Mouse (Mus musculus) layer of hippocampus, adult 9-10 months (tissue): ENCODE measurements at regions not wholly inside any gene's neighbourhood (a gene's known extent, or its start where the extent isn't known, plus 50 kb on each side); places are given as distances from the start of the nearest gene placed in this dataset.

Experiments used
- DNase-seq: peaks from one replicate; pipeline ENCODE4 v3.0.0; 2022; ENCODE audit warnings: low spot score

DNA sequence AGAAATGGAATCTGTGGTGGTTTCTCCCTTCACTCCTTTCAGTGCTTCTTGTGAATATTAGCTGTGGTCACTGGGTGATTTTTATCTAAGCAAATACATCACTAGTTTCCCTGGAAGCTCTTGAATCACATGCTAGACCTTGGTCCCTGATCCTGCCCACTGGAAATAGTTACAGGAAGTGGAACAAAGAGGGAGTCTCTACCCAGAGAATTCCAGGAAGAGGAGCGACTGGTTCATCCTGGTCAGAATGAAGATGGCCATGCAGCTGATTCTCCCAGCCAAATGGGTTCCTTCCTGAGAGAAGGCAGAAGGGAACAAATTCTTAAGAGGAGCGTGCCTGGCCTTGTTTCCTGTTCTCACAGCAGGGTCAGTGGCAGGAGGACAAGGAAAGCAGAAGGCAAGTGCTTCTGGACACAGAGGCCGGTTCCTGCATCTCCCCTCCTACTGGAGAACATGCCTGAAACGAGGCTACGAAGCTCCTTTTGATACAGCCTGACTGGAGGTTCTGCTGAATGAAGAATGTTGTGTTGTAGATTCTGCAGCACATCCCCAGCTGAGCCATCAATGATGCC lies 264.8 kb upstream of the Sdk2 start:
- DNase-seq, result no peak

DNA sequence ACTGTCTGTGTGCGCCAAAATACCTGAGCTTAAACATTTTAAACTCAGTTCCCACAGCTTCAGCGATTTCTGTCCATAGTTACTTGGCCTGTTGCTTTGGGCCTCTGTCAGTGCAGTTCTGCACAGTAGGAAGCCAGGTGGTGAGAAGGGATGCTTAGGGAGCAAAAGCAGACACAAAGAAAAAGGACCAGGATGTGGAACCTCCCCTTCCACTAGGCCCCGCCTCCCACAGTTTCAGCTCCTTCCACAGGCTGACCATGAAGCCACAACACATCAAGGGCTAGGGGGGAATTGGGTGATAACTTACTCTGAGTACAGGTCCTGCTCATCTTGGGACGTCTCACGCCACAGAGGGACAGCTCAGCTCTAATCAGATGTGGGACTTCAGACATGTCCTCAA lies 263.5 kb upstream of the Sdk2 start:
- no peak for DNase-seq

GRCm38 (mm10) chr11:114322627-114323026 lies 255.8 kb upstream of the Sdk2 start:
- no peak for DNase-seq

DNA sequence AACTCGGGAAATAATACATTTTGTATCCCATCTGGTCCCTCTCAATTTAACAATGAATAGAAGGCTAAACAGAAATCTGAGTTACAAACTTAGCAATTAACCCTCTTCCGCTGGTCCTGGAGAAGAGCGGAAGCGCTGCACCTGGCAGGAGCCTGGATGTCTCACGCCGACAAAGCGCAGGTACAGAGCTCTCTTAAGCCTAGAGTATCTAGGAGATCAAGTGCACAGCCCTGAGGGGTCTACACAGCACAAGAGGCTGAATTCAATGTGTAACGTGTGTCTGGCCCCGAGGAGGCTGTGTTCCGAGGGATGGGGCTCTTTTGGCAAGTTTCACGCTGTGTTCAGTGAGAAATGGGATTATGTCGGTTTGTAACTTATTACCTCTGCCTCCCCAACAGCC lies 255.1 kb upstream of the Sdk2 start:
- no peak for DNase-seq

GRCm38 (mm10) chr11:114321527-114321926 lies 254.7 kb upstream of the Sdk2 start:
- DNase-seq, result no peak

DNA sequence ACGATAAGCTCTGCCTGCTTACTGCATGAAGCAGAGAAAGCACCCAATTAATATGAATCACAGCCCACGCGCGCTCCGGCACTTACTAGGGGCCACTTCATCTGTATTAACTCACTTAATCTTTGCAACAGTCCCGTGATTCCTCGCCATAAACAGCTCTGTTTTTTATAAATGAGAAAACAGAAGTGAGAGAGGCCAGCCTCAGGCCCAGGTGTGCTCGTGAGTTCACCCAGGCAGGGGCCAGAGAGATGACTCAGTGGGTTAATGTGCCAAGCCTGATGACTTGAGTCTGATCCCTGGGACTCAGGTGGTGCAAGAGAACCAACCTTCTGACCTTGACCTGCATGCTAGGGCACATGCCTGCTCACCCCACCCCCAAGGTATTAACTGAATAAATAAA lies 248.4 kb upstream of the Sdk2 start:
- no peak for DNase-seq

GRCm38 (mm10) chr11:114313652-114314051 lies 246.8 kb upstream of the Sdk2 start:
- DNase-seq, result no peak

DNA sequence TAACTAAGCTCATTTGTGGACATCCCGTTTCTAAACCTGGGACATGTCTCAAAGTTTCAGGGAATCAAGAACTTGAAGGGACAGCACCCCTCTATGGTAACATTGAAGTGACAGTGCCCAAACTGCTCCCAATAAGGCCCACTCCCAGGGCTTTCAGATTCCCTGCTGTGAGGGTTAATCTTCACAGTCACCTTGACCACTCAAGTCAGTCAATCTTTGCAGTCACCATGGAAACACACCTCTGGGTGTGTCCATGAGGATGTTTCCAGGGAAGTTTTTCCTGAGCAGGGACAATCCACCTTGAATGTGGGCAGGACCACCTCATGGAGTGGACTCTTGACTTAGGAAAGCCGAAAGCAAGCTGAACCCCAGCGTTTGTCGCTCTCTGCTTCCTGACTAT lies 244.8 kb upstream of the Sdk2 start:
- no peak for DNase-seq

- DNase-seq, result no peak
These were observed 236.9 kb upstream of the Sdk2 start for GRCm38 (mm10) chr11:114303636-114304354.

DNA sequence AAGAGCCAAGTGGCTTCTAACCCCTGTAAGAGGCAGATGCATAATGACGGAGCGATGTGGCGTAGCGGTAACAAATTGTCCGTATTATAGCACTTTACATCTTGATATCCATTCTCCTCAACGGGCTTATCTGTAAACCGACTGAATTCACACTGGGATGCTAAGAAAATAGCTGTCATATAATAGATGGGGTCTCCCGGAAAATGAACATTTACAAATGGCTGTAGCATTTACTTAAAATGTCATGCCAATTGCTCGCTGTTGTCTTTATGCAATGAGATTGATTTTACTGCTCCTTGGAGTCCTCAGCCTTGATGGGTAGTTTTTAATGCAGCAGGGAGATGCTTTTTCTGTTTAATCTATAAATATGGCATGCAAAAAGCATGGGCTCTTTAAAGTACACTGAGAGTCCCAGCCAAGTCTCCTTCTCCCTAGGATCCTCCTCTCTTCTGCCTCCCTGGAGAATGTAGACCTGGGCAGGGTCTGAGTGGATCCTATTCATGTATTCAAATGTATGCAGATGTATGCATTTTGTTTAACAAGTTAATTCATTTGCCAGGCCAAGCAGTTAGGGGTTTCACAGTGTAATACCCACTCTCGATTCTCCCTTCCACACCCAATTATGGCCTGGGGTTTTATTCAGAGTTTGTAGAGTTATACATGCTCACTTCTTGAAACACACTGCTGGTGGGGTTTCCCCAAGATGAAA lies 233.9 kb upstream of the Sdk2 start:
- no peak for DNase-seq

GRCm38 (mm10) chr11:114296816-114297334 lies 230.0 kb upstream of the Sdk2 start:
- no peak for DNase-seq

DNA sequence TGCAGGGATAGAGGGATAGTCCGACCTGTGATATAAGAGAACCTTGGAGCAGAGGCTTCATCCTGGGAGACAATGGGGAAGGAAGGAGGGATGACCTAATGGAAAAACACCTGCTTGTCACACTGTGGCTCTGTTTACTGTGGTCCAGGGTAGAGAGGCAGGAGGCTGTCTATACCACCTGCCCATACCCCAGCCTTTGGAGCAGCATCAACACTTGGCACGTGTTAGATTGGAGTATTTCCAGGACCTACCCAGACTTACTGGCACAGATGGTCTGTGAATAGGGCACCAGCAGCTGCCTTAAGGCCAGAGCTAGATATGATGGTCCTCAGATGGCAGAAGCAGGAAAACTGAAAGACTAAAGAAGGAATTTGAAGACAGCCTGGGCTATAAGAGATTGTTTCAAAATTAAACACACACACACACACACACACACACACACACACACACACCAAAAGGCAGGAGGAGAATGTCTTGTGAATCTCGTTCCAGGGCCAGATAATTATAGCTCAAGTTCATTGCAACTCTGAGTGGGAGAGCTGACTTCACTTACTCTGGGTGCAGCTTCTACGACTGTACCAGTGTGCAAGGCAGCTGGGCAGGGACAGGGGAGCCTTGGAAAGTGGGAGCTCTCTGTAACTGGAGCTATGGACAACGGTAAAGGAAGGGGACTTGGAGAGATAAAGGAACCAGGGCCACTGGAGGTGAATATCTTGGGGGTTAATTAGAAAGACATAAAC lies 227.8 kb upstream of the Sdk2 start:
- no peak for DNase-seq

- no peak for DNase-seq
These were observed 224.4 kb upstream of the Sdk2 start for GRCm38 (mm10) chr11:114291258-114291657.

- DNase-seq, result no peak
These were observed 223.1 kb upstream of the Sdk2 start for GRCm38 (mm10) chr11:114289946-114290345.

- DNase-seq, result peak; percentile 30
These were observed 218.2 kb upstream of the Sdk2 start for GRCm38 (mm10) chr11:114284820-114285666.

GRCm38 (mm10) chr11:114283208-114283607 lies 216.4 kb upstream of the Sdk2 start:
- peak; percentile 27 for DNase-seq

- no peak for DNase-seq
These were observed 215.7 kb upstream of the Sdk2 start for GRCm38 (mm10) chr11:114282566-114282965.

- no peak for DNase-seq
These were observed 215.0 kb upstream of the Sdk2 start for GRCm38 (mm10) chr11:114281846-114282245.

DNA sequence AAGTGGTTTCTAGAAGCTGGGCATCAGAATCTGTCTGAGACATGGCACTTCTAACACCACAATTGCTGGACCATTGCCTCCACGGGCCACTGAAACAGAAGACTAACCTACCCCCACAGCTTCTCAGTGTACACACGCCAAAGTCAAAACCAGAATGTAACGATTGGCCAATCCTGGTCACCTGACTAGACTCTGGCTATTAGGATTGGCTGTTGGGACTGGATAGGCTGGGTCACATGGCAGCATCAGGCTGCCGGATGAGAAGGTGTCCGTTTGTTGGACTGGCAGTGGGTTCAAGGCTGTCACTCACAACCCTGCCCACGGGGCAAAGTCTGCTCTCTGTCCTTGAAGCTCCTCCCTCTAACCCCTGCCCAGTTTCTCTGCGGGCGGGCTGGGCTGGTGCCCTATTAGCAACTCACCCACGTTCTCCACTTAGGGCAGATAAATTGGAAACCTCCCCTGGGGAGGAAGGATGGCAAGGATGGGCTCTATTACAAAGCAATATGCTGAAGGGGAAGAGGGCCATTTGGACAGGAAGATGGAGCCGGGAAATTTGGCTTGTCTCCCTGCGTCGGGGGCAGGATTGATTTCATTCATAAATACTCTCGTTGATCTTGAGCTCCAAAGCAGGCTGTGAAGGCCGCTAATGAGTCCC lies 214.3 kb upstream of the Sdk2 start:
- no peak for DNase-seq

DNA sequence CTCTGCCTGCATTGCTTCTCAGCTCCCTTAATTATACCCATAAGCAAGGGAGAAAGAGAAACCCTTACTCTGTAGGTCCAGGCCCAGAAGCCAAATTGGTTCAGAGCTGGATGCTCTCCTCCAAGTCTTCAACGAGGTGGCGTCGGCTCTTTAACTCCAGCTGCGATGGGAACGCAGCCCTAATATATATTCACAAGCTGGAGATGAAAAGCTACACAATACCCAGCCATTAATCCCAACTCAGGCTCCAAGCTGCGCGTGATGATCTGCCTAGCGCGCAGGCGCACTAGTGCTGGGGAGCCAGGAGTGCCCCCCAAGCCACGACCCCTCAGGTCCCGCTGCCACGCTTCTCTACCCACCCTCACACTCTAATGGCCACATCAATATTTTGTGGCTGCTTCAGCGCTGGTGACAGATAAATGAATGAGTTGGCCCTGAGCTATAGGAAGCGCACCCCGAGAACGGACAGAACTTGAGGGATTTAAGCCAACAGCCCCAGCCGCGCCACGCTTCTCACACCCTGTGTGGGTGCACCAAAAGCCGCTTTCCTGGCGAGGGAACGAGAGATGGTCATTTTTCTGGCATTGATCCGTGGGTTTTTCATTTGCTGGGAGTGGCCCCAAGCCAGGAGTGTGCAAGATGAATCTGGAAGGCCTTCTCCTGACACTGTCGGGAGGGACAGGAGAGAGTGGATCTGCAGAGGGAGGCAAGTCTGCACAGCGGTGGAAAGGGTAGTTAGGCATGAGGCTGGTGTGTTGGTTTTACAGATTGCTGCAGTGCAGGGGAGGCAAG lies 210.9 kb upstream of the Sdk2 start:
- DNase-seq, result no peak
